Mouse (Mus musculus) hindbrain, embryonic 13.5 days (tissue): Measurements from ENCODE around the gene Ubtf. TPM values are rescaled to one million over a fixed set of nuclear protein-coding genes. Genes with fewer than 3 reads are reported as not detected.

Experiments used
- ATAC-seq: fragments of 200-750 bp; cut with Nextera tagmentation; 2 replicates; pipeline ENCODE4 v1.8.0; 2017; ENCODE audit warnings: moderate TSS enrichment; ENCODE audit not compliant: low FRiP score
- H3K27ac ChIP-seq: fragments of 300-500 bp; sonication (generic); 2 replicates; pipeline ENCODE4 v1.5.1; 2015; ENCODE audit warnings: inconsistent platforms, mild to moderate bottlenecking, moderate library complexity
- H3K27me3 ChIP-seq: fragments of 300-500 bp; sonication (generic); 2 replicates; pipeline ENCODE4 v1.6.1; 2015; ENCODE audit warnings: mild to moderate bottlenecking, inconsistent platforms
- H3K36me3 ChIP-seq: fragments of 300-500 bp; sonication (generic); 2 replicates; pipeline ENCODE4 v1.6.1; 2015; ENCODE audit warnings: mild to moderate bottlenecking, inconsistent platforms
- H3K4me1 ChIP-seq: fragments of 300-500 bp; sonication (generic); replicated peaks from 2 replicates; pipeline ENCODE4 v1.6.1; 2015; ENCODE audit warnings: inconsistent platforms
- H3K4me2 ChIP-seq: fragments of 300-500 bp; sonication (generic); 2 replicates; pipeline ENCODE4 v1.6.1; 2015; ENCODE audit warnings: inconsistent platforms, mild to moderate bottlenecking, moderate library complexity
- H3K4me3 ChIP-seq: fragments of 300-500 bp; sonication (generic); 2 replicates; pipeline ENCODE4 v1.5.1; 2015; ENCODE audit warnings: mild to moderate bottlenecking, inconsistent platforms
- H3K9ac ChIP-seq: fragments of 300-500 bp; sonication (generic); 2 replicates; pipeline ENCODE4 v1.6.1; 2015; ENCODE audit warnings: mild to moderate bottlenecking, inconsistent platforms
- H3K9me3 ChIP-seq: fragments of 300-500 bp; sonication (generic); 2 replicates; pipeline ENCODE4 v1.6.1; 2016; ENCODE audit warnings: inconsistent platforms
- WGBS: fragments of 180-500 bp; shearing (Covaris S2); methylation state at CpG from one replicate; pipeline ENCODE4 v1.1.7; 2015; 5-methylcytosine and 5-hydroxymethylcytosine counted together
- polyA plus RNA-seq: library from polyadenylated mRNA; unstranded; fragments of >200 nt; fragmentation: Nextera tagmentation; extraction: Ambion mirVana; gene quantifications from 2 replicates; pipeline ENCODE4 v1.2.1, GENCODE M21; 2015

Gene Ubtf
- polyA plus RNA-seq, 1 experiment from 2014 or later = 82.7 TPM

DNA sequence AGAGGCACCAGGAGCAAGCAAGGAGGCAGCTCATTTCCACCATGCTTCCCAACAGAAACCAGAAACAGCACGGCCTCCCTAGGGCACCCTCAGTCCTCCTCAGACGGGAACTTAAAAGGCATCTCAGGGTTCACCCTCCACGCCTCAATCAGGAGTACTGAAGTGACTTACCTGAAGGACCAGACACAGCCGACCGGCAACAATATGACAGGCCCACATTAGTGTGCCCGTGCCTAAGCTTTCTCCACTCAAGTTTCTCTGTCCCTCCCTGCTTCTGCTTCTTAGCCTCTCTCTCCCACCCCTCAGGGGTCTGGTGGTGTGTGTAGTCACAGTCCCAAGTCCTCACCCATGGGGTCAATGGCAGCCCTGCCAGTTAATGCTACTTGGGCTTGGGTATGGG, 7.0 kb downstream of the Ubtf start:
- H3K36me3 ChIP-seq = peaks cover 70% of the 10 kb centered on the region
- H3K4me1 ChIP-seq = peaks cover 43% of the 10 kb centered on the region
- peak overlapping the region; percentile 51; the same call in 1 of the 2 replicates for H3K9ac ChIP-seq
- 89% methylated on average over 6 of the region's 6 CpGs for WGBS
- H3K9me3 ChIP-seq = no peaks in the 10 kb centered on the region
- H3K4me3 ChIP-seq = no peak overlapping the region
- no peak overlapping the region for H3K4me2 ChIP-seq
- H3K27ac ChIP-seq = no peak overlapping the region
- no peaks in the 10 kb centered on the region for H3K27me3 ChIP-seq
- no peak for ATAC-seq

DNA sequence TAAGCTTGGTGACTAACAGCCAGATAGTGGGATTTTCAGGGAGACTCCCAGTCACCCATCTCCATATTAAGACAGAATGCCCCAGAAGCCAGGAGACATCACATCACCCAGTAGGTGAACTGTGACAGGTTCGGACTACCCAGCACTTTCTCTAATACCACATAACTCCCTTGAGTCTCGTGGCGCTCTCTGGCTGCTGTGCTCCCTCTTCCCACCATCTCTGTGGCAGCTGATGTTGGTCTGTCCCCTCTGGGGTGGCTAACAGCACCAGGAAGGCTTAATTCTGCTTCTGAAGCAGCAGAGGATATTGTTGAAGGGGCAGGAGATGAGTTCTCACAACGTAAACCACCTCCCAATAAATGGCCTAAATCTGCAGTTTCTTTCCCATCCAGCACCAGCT, 7.6 kb downstream of the Ubtf start:
- H3K4me2 ChIP-seq = no peak overlapping the region
- 92% methylated on average over 4 of the region's 4 CpGs for WGBS
- no peaks in the 10 kb centered on the region for H3K27me3 ChIP-seq
- H3K36me3 ChIP-seq = peaks cover 76% of the 10 kb centered on the region
- no peak for ATAC-seq
- no peak overlapping the region for H3K4me3 ChIP-seq
- H3K9me3 ChIP-seq = no peaks in the 10 kb centered on the region
- peaks cover 43% of the 10 kb centered on the region for H3K4me1 ChIP-seq
- peak overlapping the region; percentile 51 for H3K9ac ChIP-seq
- no peak overlapping the region for H3K27ac ChIP-seq

DNA sequence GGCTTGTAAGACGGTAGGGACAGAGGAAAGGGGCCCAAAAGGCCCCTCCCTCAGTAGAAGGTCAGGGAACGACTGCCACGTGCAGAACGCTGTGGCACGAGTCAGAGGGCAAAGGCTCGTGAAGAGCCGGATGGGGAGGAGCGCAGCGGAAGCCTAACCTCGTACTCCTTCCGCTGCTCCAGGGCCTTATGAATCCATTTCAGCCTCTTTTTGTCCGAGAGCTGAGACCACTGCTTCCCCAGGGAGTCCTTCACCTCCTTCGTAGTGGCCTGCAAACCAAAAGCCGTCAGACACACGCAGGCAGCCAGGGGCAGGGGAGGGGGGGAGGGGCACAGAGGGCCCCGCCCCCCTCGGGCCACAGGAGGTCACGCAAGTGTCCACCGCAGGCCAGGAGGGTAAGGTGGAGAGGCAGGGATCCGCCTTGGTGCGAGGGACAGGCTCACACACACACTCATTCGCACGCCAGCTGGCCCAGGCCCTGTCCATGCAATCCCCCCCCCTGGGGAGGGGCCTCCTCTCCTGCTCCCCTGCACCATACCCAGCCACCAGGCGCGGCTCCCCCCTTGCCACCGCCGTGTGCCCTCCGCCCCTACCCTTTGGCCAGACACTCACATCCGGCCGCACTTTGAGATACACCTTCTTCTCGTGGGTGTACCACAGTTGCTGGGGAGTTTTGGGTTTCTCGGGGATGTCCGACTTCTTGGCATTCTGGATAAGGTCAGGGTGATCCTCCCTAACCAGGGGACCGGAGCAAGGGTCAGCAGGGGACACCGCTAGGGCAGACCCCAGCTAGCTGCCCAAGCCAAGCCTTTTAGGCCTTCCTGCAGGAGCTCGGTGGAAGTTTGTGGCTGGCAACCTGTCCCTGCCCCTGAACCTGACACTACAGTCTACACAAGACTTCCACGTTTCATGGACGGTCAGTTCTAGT, 8.5 kb downstream of the Ubtf start:
- Histone ChIP-seq H3K9ac (peak overlapping the region; percentile 55), H3K27me3 (no peaks in the 10 kb centered on the region), H3K27ac (no peak overlapping the region), H3K4me2 (no peak overlapping the region), H3K4me1 (peaks cover 38% of the 10 kb centered on the region), H3K9me3 (no peaks in the 10 kb centered on the region), H3K4me3 (no peak overlapping the region), H3K36me3 (peaks cover 85% of the 10 kb centered on the region)
- no peak for ATAC-seq
- WGBS = 41% methylated on average over 37 of the region's 38 CpGs

DNA sequence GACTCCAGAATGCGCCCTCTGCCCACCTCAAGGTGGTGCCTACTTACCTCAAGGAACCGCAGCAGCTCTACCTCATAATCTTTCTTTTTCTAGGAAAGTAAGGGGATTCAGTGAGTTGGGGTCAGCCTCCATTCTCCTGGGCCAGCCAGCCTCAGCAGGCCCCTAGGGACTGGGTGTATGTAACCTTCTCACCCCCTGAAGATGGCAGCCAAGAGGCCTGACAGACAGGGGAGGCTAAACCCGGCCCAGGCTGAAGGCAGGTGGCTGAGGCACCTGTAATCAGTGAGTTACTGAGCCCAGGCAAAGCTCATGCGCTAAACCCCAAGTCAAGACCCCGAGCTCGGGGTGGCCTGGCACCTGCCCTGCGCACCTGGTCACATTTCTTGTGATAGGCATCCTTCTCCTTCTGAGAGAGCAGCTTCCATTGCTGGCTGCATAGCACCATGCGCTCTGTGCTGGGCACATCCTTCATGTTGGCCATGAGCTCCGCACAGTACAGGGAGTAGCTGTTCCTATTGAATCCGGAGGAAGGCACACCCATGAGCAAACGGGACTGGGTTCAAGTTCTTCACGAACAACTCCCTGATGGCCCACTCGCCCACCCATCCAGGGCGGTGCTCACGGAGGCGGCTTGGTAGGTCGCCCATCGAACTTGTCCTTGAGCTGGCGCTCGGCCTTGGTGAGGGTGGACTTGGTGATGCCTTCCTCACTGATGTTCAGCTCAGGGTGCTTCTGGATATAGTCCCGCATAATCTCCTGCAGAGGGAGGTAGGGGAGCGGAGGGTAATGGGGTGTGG, 9.5 kb downstream of the Ubtf start:
- WGBS = 87% methylated on average over 22 of the region's 22 CpGs
- Histone ChIP-seq H3K27me3 (no peaks in the 10 kb centered on the region), H3K9me3 (no peaks in the 10 kb centered on the region), H3K36me3 (peaks cover 83% of the 10 kb centered on the region), H3K4me3 (peak overlapping the region; percentile 35; the same call in 1 of the 2 replicates), H3K9ac (peak overlapping the region; percentile 58; the same call in 1 of the 2 replicates), H3K4me1 (peaks cover 28% of the 10 kb centered on the region), H3K27ac (no peak overlapping the region; the same call in 1 of the 2 replicates), H3K4me2 (peak overlapping the region; percentile 51; the same call in 1 of the 2 replicates)
- ATAC-seq = no peak

DNA sequence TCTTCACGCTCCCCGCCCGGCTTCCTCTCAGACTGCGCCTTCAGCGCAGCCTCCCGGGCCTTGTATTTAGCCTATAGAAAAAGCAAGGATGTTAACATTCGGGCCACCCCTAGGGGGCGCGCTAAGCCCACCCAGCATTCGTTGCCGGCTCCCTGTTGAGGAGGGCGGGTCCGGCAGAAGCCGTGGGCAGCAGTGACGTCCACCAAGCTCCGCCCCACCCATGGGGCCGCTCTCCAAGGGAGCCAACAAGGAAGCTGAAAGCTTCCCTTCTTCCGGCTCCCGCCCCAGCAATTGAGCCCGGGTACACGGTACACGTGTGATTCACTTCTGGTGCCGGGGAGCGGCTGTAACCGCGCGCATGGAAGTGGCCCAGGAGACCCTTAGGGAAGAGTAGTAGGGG, 10.6 kb downstream of the Ubtf start:
- Histone ChIP-seq H3K4me3 (peak overlapping the region; percentile 35), H3K4me1 (peaks cover 26% of the 10 kb centered on the region), H3K27ac (peak overlapping the region; percentile 76), H3K27me3 (no peaks in the 10 kb centered on the region), H3K4me2 (peak overlapping the region; percentile 51), H3K9ac (peak overlapping the region; percentile 58), H3K9me3 (no peaks in the 10 kb centered on the region), H3K36me3 (peaks cover 73% of the 10 kb centered on the region)
- under 1% methylated on average over 27 of the region's 27 CpGs for WGBS
- peak; percentile 92 for ATAC-seq

DNA sequence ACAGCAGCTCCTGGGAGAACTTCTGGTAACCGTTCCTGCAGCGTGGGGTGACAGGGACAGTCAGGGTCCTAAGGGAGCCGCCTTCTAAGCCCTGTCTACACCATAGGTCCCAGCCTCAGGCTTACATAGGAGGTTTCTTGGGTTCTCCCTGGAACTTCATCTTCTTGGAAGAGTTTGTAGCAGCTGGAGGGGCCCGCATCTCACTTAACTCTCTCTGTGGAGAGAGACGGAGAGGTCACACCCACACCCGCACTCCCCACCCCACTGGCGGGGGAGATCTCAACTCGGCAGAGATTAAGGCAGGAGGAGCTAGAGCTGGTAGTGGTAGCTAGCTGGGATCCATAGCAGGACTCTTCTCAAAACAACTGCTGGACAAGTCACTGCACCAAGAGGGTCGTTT, 11.4 kb downstream of the Ubtf start:
- Histone ChIP-seq H3K4me2 (no peak overlapping the region), H3K4me1 (peaks cover 26% of the 10 kb centered on the region), H3K9me3 (no peaks in the 10 kb centered on the region), H3K9ac (0 out of 2 replicates have a peak overlapping the region, but pooled peaks have one; percentile 5), H3K27me3 (no peaks in the 10 kb centered on the region), H3K36me3 (peaks cover 64% of the 10 kb centered on the region), H3K27ac (no peak overlapping the region), H3K4me3 (no peak overlapping the region)
- WGBS = 88% methylated on average over 9 of the region's 9 CpGs
- no peak for ATAC-seq

DNA sequence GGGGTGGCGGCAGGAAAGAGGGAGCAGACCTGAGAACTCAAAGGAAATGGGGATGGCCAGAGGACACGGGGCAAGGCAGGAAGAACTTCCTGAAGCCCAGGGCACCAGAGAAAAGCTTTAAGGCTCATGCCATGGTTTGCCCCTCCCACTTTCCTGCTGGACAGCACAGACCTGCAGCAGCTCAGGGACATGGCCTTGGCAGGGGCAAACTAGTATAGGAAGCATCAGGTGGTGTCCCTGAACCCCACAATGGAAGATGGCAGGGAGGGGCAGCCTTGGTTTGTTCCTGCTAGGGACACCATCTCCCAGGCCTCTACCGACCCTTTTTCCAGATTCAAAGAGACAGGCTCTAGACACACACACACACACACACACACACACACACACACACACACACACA, 14.2 kb downstream of the Ubtf start:
- H3K4me2 ChIP-seq = no peak overlapping the region
- H3K4me1 ChIP-seq = peaks cover 17% of the 10 kb centered on the region
- H3K9me3 ChIP-seq = no peaks in the 10 kb centered on the region
- H3K27me3 ChIP-seq = no peaks in the 10 kb centered on the region
- H3K27ac ChIP-seq = no peak overlapping the region
- peaks cover 37% of the 10 kb centered on the region for H3K36me3 ChIP-seq
- no peak for ATAC-seq
- 56% methylated on average over 2 of the region's 3 CpGs for WGBS
- H3K4me3 ChIP-seq = no peak overlapping the region
- H3K9ac ChIP-seq = no peak overlapping the region

DNA sequence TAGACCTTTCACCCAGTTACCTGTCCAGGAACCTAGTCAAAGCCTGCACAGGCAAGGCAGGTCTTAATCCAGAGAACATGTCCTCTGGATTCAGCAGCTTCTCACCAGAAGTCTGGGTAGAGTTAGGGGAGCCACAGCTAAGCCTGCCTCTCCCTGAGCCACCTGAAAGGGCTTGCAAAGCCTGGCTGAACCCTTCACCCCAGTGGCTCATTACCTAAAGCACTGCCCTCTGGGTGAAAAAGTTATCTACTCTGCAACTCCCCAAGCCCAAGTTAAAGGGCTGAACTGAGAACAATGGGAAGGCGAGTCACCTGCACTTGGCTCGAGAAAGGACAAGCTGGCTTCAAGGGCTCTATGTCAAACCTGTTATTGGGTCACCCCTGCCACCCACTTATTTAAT, 15.4 kb downstream of the Ubtf start:
- Histone ChIP-seq H3K36me3 (peaks cover 26% of the 10 kb centered on the region), H3K9ac (no peak overlapping the region), H3K9me3 (no peaks in the 10 kb centered on the region), H3K4me1 (peaks cover 6% of the 10 kb centered on the region), H3K4me3 (no peak overlapping the region), H3K27me3 (no peaks in the 10 kb centered on the region), H3K4me2 (no peak overlapping the region), H3K27ac (no peak overlapping the region)
- WGBS = 39% methylated on average over 2 of the region's 2 CpGs
- no peak for ATAC-seq

DNA sequence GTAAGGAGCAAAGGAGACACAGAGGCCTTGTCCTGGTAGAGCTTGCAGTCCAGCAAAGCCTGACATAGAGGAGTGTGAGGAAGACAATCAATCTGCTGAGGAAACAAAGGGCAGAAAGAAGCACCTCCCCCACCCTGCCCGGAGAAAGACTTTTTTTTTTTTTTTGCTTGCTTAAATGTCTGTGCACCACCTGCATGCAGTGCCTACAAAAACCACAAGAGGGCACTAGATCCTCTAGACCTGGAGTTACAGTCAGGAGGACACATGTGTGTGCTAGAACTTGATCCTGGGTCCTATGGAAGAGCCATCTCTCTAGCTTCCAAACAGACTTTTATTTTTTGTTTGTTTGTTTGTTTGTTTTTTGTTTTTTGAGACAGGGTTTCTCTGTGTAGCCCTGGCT, 19.7 kb downstream of the Ubtf start:
- Histone ChIP-seq H3K9me3 (no peaks in the 10 kb centered on the region), H3K4me2 (no peak overlapping the region), H3K9ac (no peak overlapping the region), H3K4me1 (peaks cover 16% of the 10 kb centered on the region), H3K27ac (no peak overlapping the region), H3K36me3 (no peaks in the 10 kb centered on the region), H3K4me3 (no peak overlapping the region), H3K27me3 (no peaks in the 10 kb centered on the region)
- WGBS = 6% methylated on average over 1 of the region's 1 CpGs
- ATAC-seq = no peak

DNA sequence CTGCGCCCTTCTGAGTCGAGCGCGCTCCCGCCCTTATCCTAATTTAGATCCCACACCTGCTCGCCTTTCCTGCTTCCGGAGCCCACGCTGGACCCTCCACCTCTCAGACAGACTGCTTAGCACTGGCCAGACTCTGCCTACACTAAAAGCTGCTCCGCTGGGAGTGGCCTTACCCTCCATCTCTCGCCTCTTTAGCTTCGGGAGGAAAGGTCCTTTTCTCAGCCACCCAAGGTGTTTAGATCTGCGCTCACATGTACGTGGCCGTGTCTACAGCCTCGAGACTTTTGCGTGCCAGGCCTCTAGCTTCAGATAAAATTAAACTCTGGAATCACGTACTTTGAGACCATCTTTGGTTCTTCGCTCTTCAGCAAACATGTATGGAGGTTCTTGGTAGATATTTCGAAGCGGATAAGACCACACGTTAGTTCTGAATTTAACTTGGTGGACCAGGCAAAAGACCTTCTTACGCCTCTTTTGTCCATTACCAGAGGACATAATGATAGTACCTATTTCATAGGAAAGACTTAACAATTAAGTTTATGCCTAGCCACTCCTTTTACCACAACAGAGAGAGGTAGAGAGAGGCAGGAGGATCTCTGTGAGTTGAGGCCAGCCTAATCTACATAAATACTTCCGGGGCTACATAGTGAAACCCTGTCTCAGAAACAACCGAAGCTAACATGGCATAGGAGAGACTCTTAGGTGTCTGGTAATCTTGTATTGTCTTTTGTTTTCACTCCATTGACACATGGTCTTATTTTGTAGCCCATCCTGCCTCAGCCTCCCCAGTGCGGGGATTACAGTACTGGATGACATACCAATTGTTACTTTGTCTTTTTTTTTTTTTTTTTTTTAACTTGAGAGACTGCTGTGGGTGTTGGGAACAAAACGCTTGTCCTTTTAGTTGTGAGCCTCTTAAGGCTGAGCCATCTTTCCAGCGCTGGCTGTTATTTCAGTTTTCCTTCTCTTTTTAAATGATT, 21.7 kb downstream of the Ubtf start:
- peak; percentile 52 for ATAC-seq
- WGBS = 28% methylated on average over 27 of the region's 27 CpGs

More for the DNA sequence above, 21.7 kb downstream of the Ubtf start:
- Histone ChIP-seq H3K36me3 (peaks cover 15% of the 10 kb centered on the region), H3K27me3 (no peaks in the 10 kb centered on the region), H3K4me2 (peak overlapping the region; percentile 93), H3K27ac (peak overlapping the region; percentile 98), H3K4me1 (peaks cover 29% of the 10 kb centered on the region), H3K9me3 (no peaks in the 10 kb centered on the region), H3K9ac (peak overlapping the region; percentile 94), H3K4me3 (peak overlapping the region; percentile 71)
